Mouse (Mus musculus): ENCODE measurements at regions not wholly inside any gene's neighbourhood (a gene's known extent, or its start where the extent isn't known, plus 50 kb on each side); places are given as distances from the start of the nearest gene placed in this dataset.
A peak's percentile ranks its signal among the peaks of the same experiment; 100 is the strongest.

GRCm38 (mm10) chr6:8831204-8831603, 52.9 kb upstream of the Ica1 start:
- WGBS = 33% methylated on average over 2 of the region's 2 CpGs
- Histone ChIP-seq H3K4me1 (ENCODE audit: control insufficient read depth, insufficient read depth, low read length) (no peaks in the 10 kb centered on the region), H3K4me2 (replicated peaks; ENCODE audit: low read depth, low read length) (no peak overlapping the region), H3K27ac (ENCODE audit: low read length) (no peak overlapping the region), H3K4me3 (ENCODE audit: low read depth, low read length) (no peak overlapping the region), H3K36me3 (ENCODE audit: control insufficient read depth, insufficient read depth, low read length) (no peaks in the 10 kb centered on the region), H3K9ac (replicated peaks; ENCODE audit: low read depth, low read length) (no peak overlapping the region), H3K9me3 (ENCODE audit: control insufficient read depth, low read depth, low read length) (no peaks in the 10 kb centered on the region), H3K27me3 (ENCODE audit: control insufficient read depth, insufficient read depth, low read length) (no peaks in the 10 kb centered on the region)
- no peak for ATAC-seq (ENCODE audit: insufficient number of reproducible peaks, insufficient read depth, low FRiP score, low read depth)

DNA sequence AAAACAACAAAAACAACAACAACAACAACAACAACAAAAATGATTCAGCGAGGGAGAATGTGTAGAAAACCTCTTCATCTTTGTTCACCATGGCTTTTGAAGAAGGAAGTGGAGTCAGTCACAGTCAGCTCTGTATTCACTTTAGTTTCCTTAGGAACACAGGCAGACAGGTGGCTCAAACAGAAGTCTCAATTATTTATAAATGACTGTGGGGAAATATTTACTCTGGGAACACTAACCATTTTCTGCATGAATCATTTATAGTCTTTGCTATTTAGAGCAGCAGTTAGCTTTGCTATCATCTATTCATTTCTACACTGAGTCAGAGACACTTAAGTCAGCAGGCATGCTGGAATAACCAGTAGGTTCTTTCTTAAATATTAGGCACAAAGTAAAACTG, 54.6 kb upstream of the Ica1 start:
- no peaks in the 10 kb centered on the region for H3K4me1 ChIP-seq (ENCODE audit: control insufficient read depth, insufficient read depth, low read length)
- no peaks in the 10 kb centered on the region for H3K36me3 ChIP-seq (ENCODE audit: control insufficient read depth, insufficient read depth, low read length)
- 50% methylated on average over 1 of the region's 1 CpGs for WGBS
- no peak overlapping the region for H3K9ac ChIP-seq (replicated peaks; ENCODE audit: low read depth, low read length)
- no peak overlapping the region for H3K27ac ChIP-seq (ENCODE audit: low read length)
- no peak overlapping the region for H3K4me2 ChIP-seq (replicated peaks; ENCODE audit: low read depth, low read length)
- no peak overlapping the region for H3K4me3 ChIP-seq (ENCODE audit: low read depth, low read length)
- H3K9me3 ChIP-seq (ENCODE audit: control insufficient read depth, low read depth, low read length) = no peaks in the 10 kb centered on the region
- ATAC-seq (ENCODE audit: insufficient number of reproducible peaks, insufficient read depth, low FRiP score, low read depth) = no peak
- no peaks in the 10 kb centered on the region for H3K27me3 ChIP-seq (ENCODE audit: control insufficient read depth, insufficient read depth, low read length)

DNA sequence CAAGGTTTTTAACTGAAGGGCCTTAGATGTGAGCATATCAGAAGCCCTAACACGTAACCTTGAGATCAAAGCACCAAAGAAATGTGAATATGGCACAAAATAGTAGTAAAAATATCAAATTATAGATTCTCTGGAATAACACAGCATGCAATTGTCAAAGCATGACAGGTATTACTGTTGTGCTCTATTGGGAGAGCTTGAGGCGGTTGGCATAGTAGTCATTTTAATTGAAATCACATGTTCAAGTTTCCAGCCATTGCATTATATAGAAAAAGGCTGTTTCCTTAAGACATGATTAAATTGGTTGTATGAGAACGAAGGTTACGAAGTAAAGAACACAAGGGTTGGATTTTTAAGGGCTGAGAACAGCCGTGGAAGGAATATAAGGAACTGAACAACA, 75.4 kb upstream of the Ica1 start:
- 90% methylated on average over 5 of the region's 5 CpGs for WGBS

GRCm38 (mm10) chr6:8860581-8860980, 82.3 kb upstream of the Ica1 start:
- H3K4me3 ChIP-seq (ENCODE audit: low read depth, low read length) = no peak overlapping the region
- no peak for ATAC-seq (ENCODE audit: insufficient number of reproducible peaks, insufficient read depth, low FRiP score, low read depth)
- no peaks in the 10 kb centered on the region for H3K27me3 ChIP-seq (ENCODE audit: control insufficient read depth, insufficient read depth, low read length)
- no peak overlapping the region for H3K9ac ChIP-seq (replicated peaks; ENCODE audit: low read depth, low read length)
- no peaks in the 10 kb centered on the region for H3K9me3 ChIP-seq (ENCODE audit: control insufficient read depth, low read depth, low read length)
- no peaks in the 10 kb centered on the region for H3K36me3 ChIP-seq (ENCODE audit: control insufficient read depth, insufficient read depth, low read length)
- H3K4me2 ChIP-seq (replicated peaks; ENCODE audit: low read depth, low read length) = no peak overlapping the region
- 76% methylated on average over 2 of the region's 2 CpGs for WGBS
- no peak overlapping the region for H3K27ac ChIP-seq (ENCODE audit: low read length)
- H3K4me1 ChIP-seq (ENCODE audit: control insufficient read depth, insufficient read depth, low read length) = no peaks in the 10 kb centered on the region

More for the DNA sequence above, 75.4 kb upstream of the Ica1 start:
- no peak overlapping the region for H3K9ac ChIP-seq (replicated peaks; ENCODE audit: low read depth, low read length)
- no peaks in the 10 kb centered on the region for H3K36me3 ChIP-seq (ENCODE audit: control insufficient read depth, insufficient read depth, low read length)
- no peak overlapping the region for H3K27ac ChIP-seq (ENCODE audit: low read length)
- H3K4me1 ChIP-seq (ENCODE audit: control insufficient read depth, insufficient read depth, low read length) = no peaks in the 10 kb centered on the region
- ATAC-seq (ENCODE audit: insufficient number of reproducible peaks, insufficient read depth, low FRiP score, low read depth) = no peak
- no peaks in the 10 kb centered on the region for H3K27me3 ChIP-seq (ENCODE audit: control insufficient read depth, insufficient read depth, low read length)
- H3K4me3 ChIP-seq (ENCODE audit: low read depth, low read length) = no peak overlapping the region
- no peaks in the 10 kb centered on the region for H3K9me3 ChIP-seq (ENCODE audit: control insufficient read depth, low read depth, low read length)
- H3K4me2 ChIP-seq (replicated peaks; ENCODE audit: low read depth, low read length) = no peak overlapping the region

DNA sequence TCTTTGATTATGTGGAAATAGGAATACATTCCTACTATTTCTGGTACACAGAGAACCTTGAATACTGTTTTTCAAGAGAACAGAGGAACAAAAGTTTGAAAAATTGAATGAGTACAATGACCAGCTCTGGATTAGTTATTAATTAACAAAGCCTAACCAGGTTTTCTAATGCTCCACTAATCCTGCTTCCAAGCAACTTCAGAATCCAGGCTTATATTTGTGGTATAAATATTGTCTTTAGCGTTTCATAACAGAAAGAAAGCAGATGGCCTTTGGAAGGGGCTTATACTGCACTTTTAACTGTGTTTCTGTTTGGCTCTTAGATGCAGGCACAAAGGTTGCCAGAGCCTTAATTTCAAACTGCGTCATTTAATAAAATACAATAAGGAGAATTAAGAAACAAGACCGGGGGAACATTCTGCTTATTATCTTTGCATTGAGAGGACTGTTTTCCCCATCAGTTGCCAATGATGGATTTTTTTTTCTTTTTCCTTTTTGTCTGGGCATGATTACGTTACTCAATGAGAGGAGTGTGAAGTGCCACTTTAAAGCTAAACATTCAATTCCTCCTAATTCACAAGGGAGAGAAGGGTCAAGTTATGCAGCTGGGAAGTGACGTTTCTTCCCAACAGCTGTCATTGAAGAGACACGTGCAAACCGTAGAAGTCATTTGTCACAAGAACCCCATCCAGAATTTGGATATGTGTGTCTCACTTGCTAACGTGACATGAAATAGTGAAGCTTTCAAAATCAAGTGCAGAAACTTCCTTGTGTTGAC, 84.2 kb upstream of the Nxph1 start:
- no peaks in the 10 kb centered on the region for H3K9me3 ChIP-seq (ENCODE audit: control insufficient read depth, low read depth, low read length)
- H3K27me3 ChIP-seq (ENCODE audit: control insufficient read depth, insufficient read depth, low read length) = no peaks in the 10 kb centered on the region
- no peak overlapping the region for H3K4me2 ChIP-seq (replicated peaks; ENCODE audit: low read depth, low read length)
- H3K36me3 ChIP-seq (ENCODE audit: control insufficient read depth, insufficient read depth, low read length) = no peaks in the 10 kb centered on the region
- no peak overlapping the region for H3K27ac ChIP-seq (ENCODE audit: low read length)
- ATAC-seq (ENCODE audit: insufficient number of reproducible peaks, insufficient read depth, low FRiP score, low read depth) = peak; percentile 42; the same call in 1 of the 2 replicates
- no peak overlapping the region for H3K4me3 ChIP-seq (ENCODE audit: low read depth, low read length)
- WGBS = 21% methylated on average over 8 of the region's 8 CpGs
- no peaks in the 10 kb centered on the region for H3K4me1 ChIP-seq (ENCODE audit: control insufficient read depth, insufficient read depth, low read length)
- H3K9ac ChIP-seq (replicated peaks; ENCODE audit: low read depth, low read length) = no peak overlapping the region

DNA sequence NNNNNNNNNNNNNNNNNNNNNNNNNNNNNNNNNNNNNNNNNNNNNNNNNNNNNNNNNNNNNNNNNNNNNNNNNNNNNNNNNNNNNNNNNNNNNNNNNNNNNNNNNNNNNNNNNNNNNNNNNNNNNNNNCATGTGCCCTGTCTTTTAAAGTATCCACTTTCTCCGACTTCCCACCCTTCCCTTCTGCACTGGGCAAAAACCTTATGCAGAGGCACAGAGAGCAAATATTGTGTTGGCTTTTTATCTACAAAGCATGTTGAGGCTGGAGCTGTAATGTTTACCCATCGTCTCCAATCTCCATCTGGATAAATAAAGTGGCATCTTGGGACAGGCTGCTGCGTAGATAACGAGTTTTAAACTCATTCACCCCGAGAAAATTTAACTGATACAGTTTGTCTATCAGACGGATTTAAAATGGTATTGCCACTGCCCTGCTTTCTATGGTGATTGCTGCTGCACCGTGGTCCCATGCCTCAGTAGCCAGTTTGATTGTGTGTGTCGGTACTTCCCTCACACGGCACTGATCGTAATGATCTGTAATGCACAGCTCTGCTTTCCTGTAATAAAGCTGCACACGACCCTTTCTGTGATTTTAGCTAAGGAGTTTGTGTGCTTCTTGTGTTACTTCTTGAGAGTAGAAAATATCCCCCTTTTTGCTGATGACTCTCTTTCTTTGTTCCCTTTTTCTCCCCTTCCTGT, 70.7 kb upstream of the Nxph1 start:
- 40% methylated on average over 11 of the region's 11 CpGs for WGBS
- Histone ChIP-seq H3K27ac (ENCODE audit: low read length) (no peak overlapping the region), H3K36me3 (ENCODE audit: control insufficient read depth, insufficient read depth, low read length) (no peaks in the 10 kb centered on the region), H3K4me3 (ENCODE audit: low read depth, low read length) (no peak overlapping the region), H3K4me2 (replicated peaks; ENCODE audit: low read depth, low read length) (no peak overlapping the region), H3K4me1 (ENCODE audit: control insufficient read depth, insufficient read depth, low read length) (no peaks in the 10 kb centered on the region), H3K9me3 (ENCODE audit: control insufficient read depth, low read depth, low read length) (no peaks in the 10 kb centered on the region), H3K9ac (replicated peaks; ENCODE audit: low read depth, low read length) (no peak overlapping the region), H3K27me3 (ENCODE audit: control insufficient read depth, insufficient read depth, low read length) (no peaks in the 10 kb centered on the region)
- no peak for ATAC-seq (ENCODE audit: insufficient number of reproducible peaks, insufficient read depth, low FRiP score, low read depth)

DNA sequence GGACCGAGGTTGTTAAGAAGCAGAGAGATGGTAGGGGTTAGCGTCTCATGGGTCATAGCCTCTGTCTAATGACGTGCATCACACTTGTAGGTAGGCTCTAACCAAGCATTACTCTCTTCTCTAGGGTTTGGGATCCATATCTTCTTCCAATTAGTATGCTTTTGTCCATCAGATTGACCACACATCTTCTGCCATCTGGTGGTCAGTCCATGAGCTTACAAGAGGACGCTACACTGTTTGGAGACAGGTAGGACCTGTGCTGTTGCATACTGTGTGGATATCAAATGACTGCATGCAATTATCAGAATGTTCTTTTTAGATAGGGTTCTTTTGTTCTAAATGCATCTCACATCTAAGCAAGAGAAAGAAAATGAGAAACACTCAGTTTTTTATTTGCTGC, 54.6 kb upstream of the Nxph1 start:
- no peaks in the 10 kb centered on the region for H3K36me3 ChIP-seq (ENCODE audit: control insufficient read depth, insufficient read depth, low read length)
- 75% methylated on average over 4 of the region's 4 CpGs for WGBS
- H3K4me2 ChIP-seq (replicated peaks; ENCODE audit: low read depth, low read length) = no peak overlapping the region
- H3K4me3 ChIP-seq (ENCODE audit: low read depth, low read length) = no peak overlapping the region
- ATAC-seq (ENCODE audit: insufficient number of reproducible peaks, insufficient read depth, low FRiP score, low read depth) = no peak
- H3K27ac ChIP-seq (ENCODE audit: low read length) = no peak overlapping the region
- H3K27me3 ChIP-seq (ENCODE audit: control insufficient read depth, insufficient read depth, low read length) = no peaks in the 10 kb centered on the region
- no peaks in the 10 kb centered on the region for H3K9me3 ChIP-seq (ENCODE audit: control insufficient read depth, low read depth, low read length)
- no peak overlapping the region for H3K9ac ChIP-seq (replicated peaks; ENCODE audit: low read depth, low read length)
- no peaks in the 10 kb centered on the region for H3K4me1 ChIP-seq (ENCODE audit: control insufficient read depth, insufficient read depth, low read length)

GRCm38 (mm10) chr6:8896097-8896496, 52.1 kb upstream of the Nxph1 start:
- 85% methylated on average over 4 of the region's 4 CpGs for WGBS
- no peak overlapping the region for H3K27ac ChIP-seq (ENCODE audit: low read length)
- H3K36me3 ChIP-seq (ENCODE audit: control insufficient read depth, insufficient read depth, low read length) = no peaks in the 10 kb centered on the region
- ATAC-seq (ENCODE audit: insufficient number of reproducible peaks, insufficient read depth, low FRiP score, low read depth) = no peak
- H3K4me2 ChIP-seq (replicated peaks; ENCODE audit: low read depth, low read length) = no peak overlapping the region
- no peaks in the 10 kb centered on the region for H3K4me1 ChIP-seq (ENCODE audit: control insufficient read depth, insufficient read depth, low read length)
- H3K9me3 ChIP-seq (ENCODE audit: control insufficient read depth, low read depth, low read length) = no peaks in the 10 kb centered on the region
- no peaks in the 10 kb centered on the region for H3K27me3 ChIP-seq (ENCODE audit: control insufficient read depth, insufficient read depth, low read length)
- H3K4me3 ChIP-seq (ENCODE audit: low read depth, low read length) = no peak overlapping the region
- no peak overlapping the region for H3K9ac ChIP-seq (replicated peaks; ENCODE audit: low read depth, low read length)

All from stomach, embryonic 14.5 days (tissue).